Mouse (Mus musculus): ENCODE data around the gene S100a2. TPM values are rescaled to one million over a fixed set of nuclear protein-coding genes. Genes with fewer than 3 reads are reported as not detected.

The S100a2 gene
- polyA plus RNA-seq (2014; fragmentation: Nextera tagmentation; extraction: Ambion mirVana) = not detected in 2 replicates

DNA sequence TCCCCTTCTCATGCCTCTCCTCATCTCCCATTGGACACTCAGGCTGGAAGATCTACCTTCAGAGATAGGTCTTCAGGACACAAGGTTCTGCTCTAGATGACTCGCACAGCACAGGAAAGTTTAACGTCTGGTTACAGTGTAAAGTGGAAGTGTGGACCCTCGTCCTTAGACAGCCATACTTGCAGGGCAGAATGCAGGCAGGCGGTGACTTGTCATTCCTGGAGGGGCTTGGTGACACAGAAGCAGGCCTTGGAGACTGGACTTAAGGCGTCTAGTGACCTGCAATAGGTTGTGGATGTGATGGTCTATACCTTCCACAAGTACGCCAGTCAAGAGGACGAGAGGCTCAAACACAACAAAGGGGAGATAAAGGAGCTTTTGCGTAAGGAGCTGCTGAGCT lies at the start of gene S100a2:
Gene S100a2, plus strand, starts transcription at position 301 of the 400 bp plus-strand sequence.
- ATAC-seq (ENCODE audit: low read depth) (no peak), DNase-seq (ENCODE audit: low spot score) (no peak)
- WGBS = 82% methylated on average over 8 of the region's 8 CpGs
- no peaks in the 10 kb centered on the region for H3K4me1 ChIP-seq (ENCODE audit: control insufficient read depth, insufficient read depth, low read length)
- H3K27me3 ChIP-seq (replicated peaks; ENCODE audit: control insufficient read depth, insufficient read depth, low read length) = no peaks in the 10 kb centered on the region
- H3K36me3 ChIP-seq (ENCODE audit: control insufficient read depth, insufficient read depth, low read length) = no peaks in the 10 kb centered on the region
- H3K4me2 ChIP-seq (ENCODE audit: low read depth, low read length) = no peak within 1 kb of the TSS
- H3K27ac ChIP-seq (replicated peaks; ENCODE audit: low read depth, low read length) = no peak within 1 kb of the TSS
- no peaks in the 10 kb centered on the region for H3K9me3 ChIP-seq (ENCODE audit: control insufficient read depth, low read length)
- no peak within 1 kb of the TSS for H3K9ac ChIP-seq (ENCODE audit: low read depth, low read length)
- no peak within 1 kb of the TSS for H3K4me3 ChIP-seq (ENCODE audit: low read depth, low read length)

DNA sequence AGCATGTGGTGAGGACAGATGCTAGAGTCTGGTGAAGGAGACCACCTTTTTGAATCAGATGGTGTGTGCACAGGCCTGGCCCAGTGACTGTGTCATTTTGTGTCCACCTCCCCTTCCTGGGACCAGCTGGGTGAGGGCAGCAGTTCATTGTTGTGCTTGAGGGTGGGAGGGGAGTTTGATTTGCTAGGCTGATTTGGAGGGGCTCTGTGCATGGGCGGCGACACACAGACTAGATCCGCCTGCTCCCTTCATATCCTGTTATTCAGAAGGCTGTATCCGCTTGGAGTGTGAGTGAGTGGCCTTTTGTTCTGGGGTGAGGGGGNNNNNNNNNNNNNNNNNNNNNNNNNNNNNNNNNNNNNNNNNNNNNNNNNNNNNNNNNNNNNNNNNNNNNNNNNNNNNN lies 49.1 kb upstream of the S100a2 start:
- H3K4me2 ChIP-seq (ENCODE audit: low read depth, low read length) = no peak overlapping the region
- whole genome bisulfite sequencing = 47% methylated on average over 4 of the region's 4 CpGs
- peaks cover 3% of the 10 kb centered on the region; the same call in 1 of the 2 replicates for H3K4me1 ChIP-seq (ENCODE audit: control insufficient read depth, insufficient read depth, low read length)
- H3K36me3 ChIP-seq (ENCODE audit: control insufficient read depth, insufficient read depth, low read length) = no peaks in the 10 kb centered on the region
- H3K9ac ChIP-seq (ENCODE audit: low read depth, low read length) = peak overlapping the region; percentile 50; the same call in 1 of the 2 replicates
- H3K27me3 ChIP-seq (replicated peaks; ENCODE audit: control insufficient read depth, insufficient read depth, low read length) = no peaks in the 10 kb centered on the region
- no peak overlapping the region for H3K4me3 ChIP-seq (ENCODE audit: low read depth, low read length)
- peak overlapping the region; percentile 16 for H3K27ac ChIP-seq (replicated peaks; ENCODE audit: low read depth, low read length)
- ATAC-seq (ENCODE audit: low read depth) (peak; percentile 11; the same call in 1 of the 2 replicates), DNase-seq (ENCODE audit: low spot score) (peak; percentile 41)
- H3K9me3 ChIP-seq (ENCODE audit: control insufficient read depth, low read length) = no peaks in the 10 kb centered on the region

DNA sequence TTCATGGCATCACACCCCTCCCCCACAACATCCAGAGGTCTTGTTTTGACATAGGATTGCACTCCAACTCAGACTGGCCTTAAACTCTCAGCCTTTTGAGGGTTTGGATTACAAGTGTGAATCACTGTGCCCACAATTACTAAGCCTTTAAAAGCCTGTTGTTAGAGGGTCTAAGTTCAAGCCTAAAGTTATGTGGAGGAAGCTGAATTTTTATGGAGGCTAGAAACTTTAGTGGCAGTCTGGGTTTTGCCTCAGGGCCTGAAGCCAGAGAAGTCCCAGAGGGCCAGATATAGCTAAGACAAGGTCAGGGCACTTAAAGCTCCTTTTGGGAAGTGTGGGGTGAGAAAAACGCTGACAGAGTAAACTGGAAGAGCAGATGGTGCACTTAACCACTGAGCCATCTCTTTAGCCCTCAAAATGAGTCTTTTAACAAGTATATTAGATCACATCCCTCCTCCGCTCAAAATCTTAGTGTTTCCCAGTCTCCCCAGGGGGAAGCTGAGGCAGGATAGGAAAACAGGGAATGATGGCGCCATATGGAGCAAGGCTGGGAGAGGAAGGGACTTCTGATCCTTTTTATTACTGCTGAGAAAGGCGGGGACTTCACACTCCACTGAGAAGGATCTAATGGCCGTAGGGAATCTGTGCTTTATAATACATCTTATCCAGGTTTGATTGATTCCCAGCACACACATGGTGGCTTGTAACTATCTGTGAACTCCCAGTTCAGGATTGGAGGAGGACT lies 40.2 kb upstream of the S100a2 start:
- Histone ChIP-seq H3K4me1 (ENCODE audit: control insufficient read depth, insufficient read depth, low read length) (no peaks in the 10 kb centered on the region), H3K27ac (replicated peaks; ENCODE audit: low read depth, low read length) (no peak overlapping the region), H3K4me3 (ENCODE audit: low read depth, low read length) (no peak overlapping the region), H3K4me2 (ENCODE audit: low read depth, low read length) (no peak overlapping the region), H3K9ac (ENCODE audit: low read depth, low read length) (no peak overlapping the region), H3K36me3 (ENCODE audit: control insufficient read depth, insufficient read depth, low read length) (no peaks in the 10 kb centered on the region), H3K9me3 (ENCODE audit: control insufficient read depth, low read length) (no peaks in the 10 kb centered on the region), H3K27me3 (replicated peaks; ENCODE audit: control insufficient read depth, insufficient read depth, low read length) (no peaks in the 10 kb centered on the region)
- DNase-seq (ENCODE audit: low spot score) = peak; percentile 53
- WGBS = 55% methylated on average over 5 of the region's 5 CpGs
- ATAC-seq (ENCODE audit: low read depth) = no peak

DNA sequence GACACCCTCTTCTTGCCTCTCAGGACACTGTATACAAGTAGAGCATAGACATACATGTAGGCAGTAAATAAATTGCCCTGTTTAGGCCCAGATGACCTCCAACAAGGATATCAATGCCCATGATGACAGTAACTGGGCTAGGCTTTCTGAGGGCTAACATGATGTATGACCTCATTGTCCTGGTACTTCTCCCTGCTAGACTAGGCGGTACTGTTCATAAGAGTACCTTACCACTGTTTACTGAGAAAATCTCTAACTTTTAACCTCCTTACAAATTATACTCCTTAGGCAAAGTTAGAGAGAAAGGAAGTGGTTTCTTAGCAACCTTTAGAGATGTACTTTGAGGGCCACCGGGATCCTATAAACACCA lies 39.6 kb upstream of the S100a2 start:
- no peak for ATAC-seq (ENCODE audit: low read depth)
- WGBS = 84% methylated on average over 2 of the region's 2 CpGs

DNA sequence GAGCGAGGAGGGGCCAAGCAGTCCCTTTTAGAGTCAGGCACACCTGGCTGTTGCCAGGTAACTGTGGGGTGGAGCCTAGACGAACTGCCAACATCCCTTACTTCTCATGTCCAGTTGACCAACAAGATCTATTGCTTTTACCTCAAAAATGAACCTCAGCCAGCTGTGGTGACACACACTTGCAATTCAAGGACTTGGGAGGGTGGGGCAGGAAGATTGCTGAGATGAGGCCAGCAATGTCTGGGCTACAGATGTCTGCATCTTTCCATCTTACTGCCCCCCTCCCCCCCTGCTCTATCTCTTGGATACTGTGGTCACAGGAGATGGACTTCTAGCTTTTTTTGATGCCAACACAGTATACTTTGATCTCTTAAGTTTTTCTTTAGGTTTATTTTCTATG lies 37.8 kb upstream of the S100a2 start:
- Histone ChIP-seq H3K4me3 (ENCODE audit: low read depth, low read length) (no peak overlapping the region), H3K4me2 (ENCODE audit: low read depth, low read length) (no peak overlapping the region), H3K4me1 (ENCODE audit: control insufficient read depth, insufficient read depth, low read length) (no peaks in the 10 kb centered on the region), H3K36me3 (ENCODE audit: control insufficient read depth, insufficient read depth, low read length) (no peaks in the 10 kb centered on the region), H3K9me3 (ENCODE audit: control insufficient read depth, low read length) (no peaks in the 10 kb centered on the region), H3K27ac (replicated peaks; ENCODE audit: low read depth, low read length) (no peak overlapping the region), H3K27me3 (replicated peaks; ENCODE audit: control insufficient read depth, insufficient read depth, low read length) (no peaks in the 10 kb centered on the region), H3K9ac (ENCODE audit: low read depth, low read length) (no peak overlapping the region)
- DNase-seq (ENCODE audit: low spot score) (no peak), ATAC-seq (ENCODE audit: low read depth) (no peak)
- WGBS = 81% methylated on average over 2 of the region's 2 CpGs

More for the DNA sequence above, 39.6 kb upstream of the S100a2 start:
- Histone ChIP-seq H3K27ac (replicated peaks; ENCODE audit: low read depth, low read length) (no peak overlapping the region), H3K9me3 (ENCODE audit: control insufficient read depth, low read length) (no peaks in the 10 kb centered on the region), H3K4me3 (ENCODE audit: low read depth, low read length) (no peak overlapping the region), H3K4me1 (ENCODE audit: control insufficient read depth, insufficient read depth, low read length) (no peaks in the 10 kb centered on the region), H3K9ac (ENCODE audit: low read depth, low read length) (no peak overlapping the region), H3K27me3 (replicated peaks; ENCODE audit: control insufficient read depth, insufficient read depth, low read length) (no peaks in the 10 kb centered on the region), H3K36me3 (ENCODE audit: control insufficient read depth, insufficient read depth, low read length) (no peaks in the 10 kb centered on the region), H3K4me2 (ENCODE audit: low read depth, low read length) (no peak overlapping the region)
- no peak for DNase-seq (ENCODE audit: low spot score)

DNA sequence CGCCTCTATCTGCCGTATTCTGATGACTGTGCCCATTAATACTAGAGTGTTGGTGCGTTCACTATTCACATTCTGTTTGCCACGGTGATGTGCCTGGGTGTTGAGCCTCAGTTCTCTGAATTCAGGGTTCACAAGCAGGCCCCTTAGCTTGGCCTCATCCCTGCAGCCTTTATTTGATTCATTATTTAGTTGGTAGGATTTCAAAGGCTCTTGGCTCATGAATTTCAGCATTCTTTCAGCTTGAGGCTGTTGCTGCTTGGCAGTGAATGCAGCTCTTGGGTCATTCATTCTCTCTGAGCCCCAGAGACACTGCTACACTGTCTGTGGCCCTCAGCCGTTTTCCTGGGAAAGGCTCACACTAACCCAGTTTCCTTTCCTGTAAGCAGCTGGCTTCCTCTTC lies 34.1 kb upstream of the S100a2 start:
- no peaks in the 10 kb centered on the region for H3K9me3 ChIP-seq (ENCODE audit: control insufficient read depth, low read length)
- WGBS = 56% methylated on average over 5 of the region's 5 CpGs
- H3K4me2 ChIP-seq (ENCODE audit: low read depth, low read length) = no peak overlapping the region
- DNase-seq (ENCODE audit: low spot score) = peak; percentile 65
- H3K9ac ChIP-seq (ENCODE audit: low read depth, low read length) = no peak overlapping the region
- peak; percentile 30; the same call in 1 of the 2 replicates for ATAC-seq (ENCODE audit: low read depth)
- no peaks in the 10 kb centered on the region for H3K4me1 ChIP-seq (ENCODE audit: control insufficient read depth, insufficient read depth, low read length)
- no peak overlapping the region for H3K4me3 ChIP-seq (ENCODE audit: low read depth, low read length)
- no peaks in the 10 kb centered on the region for H3K27me3 ChIP-seq (replicated peaks; ENCODE audit: control insufficient read depth, insufficient read depth, low read length)
- H3K36me3 ChIP-seq (ENCODE audit: control insufficient read depth, insufficient read depth, low read length) = no peaks in the 10 kb centered on the region
- no peak overlapping the region for H3K27ac ChIP-seq (replicated peaks; ENCODE audit: low read depth, low read length)

DNA sequence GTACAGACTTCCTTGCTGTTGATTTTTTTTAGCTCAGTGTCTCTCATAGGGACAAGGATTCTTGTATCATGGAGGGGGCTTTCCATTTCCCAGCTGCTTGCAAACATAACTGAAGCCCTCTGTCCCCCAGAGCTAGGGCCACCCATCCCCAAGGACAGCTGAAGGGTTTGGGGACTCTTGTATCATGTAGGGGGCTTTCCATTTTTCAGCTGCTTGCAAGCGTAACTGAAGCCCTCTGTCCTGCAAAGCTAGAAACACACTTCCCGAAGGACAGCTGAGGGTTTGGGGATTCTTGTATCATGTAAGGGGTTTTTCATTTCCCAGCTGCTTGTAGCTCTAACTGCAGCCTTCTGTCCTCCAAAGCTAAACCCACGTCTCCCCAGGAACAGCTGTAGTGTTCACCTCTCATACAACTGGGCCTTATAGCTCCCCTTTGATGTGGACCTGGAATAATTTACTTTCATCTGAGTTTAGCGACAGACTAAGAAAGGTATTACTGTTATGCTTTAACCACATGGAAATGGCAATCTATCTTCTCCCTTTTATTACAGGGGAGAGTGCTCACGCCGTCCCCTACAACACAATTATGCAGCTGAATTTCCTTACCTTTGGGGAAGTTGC lies 29.9 kb upstream of the S100a2 start, which contains the start of gene S100a3:
Gene S100a3, plus strand, starts transcription at position 571 of the 621 bp plus-strand sequence.
- 62% methylated on average over 6 of the region's 6 CpGs for WGBS
- H3K4me3 ChIP-seq (ENCODE audit: low read depth, low read length) = no peak within 1 kb of the TSS
- no peak within 1 kb of the TSS for H3K27ac ChIP-seq (replicated peaks; ENCODE audit: low read depth, low read length)
- no peaks in the 10 kb centered on the region for H3K27me3 ChIP-seq (replicated peaks; ENCODE audit: control insufficient read depth, insufficient read depth, low read length)
- DNase-seq (ENCODE audit: low spot score) (peak; percentile 62), ATAC-seq (ENCODE audit: low read depth) (peak; percentile 72; the same call in 1 of the 2 replicates)
- no peaks in the 10 kb centered on the region for H3K36me3 ChIP-seq (ENCODE audit: control insufficient read depth, insufficient read depth, low read length)
- H3K9me3 ChIP-seq (ENCODE audit: control insufficient read depth, low read length) = no peaks in the 10 kb centered on the region
- H3K4me2 ChIP-seq (ENCODE audit: low read depth, low read length) = no peak within 1 kb of the TSS
- no peaks in the 10 kb centered on the region for H3K4me1 ChIP-seq (ENCODE audit: control insufficient read depth, insufficient read depth, low read length)
- H3K9ac ChIP-seq (ENCODE audit: low read depth, low read length) = no peak within 1 kb of the TSS

DNA sequence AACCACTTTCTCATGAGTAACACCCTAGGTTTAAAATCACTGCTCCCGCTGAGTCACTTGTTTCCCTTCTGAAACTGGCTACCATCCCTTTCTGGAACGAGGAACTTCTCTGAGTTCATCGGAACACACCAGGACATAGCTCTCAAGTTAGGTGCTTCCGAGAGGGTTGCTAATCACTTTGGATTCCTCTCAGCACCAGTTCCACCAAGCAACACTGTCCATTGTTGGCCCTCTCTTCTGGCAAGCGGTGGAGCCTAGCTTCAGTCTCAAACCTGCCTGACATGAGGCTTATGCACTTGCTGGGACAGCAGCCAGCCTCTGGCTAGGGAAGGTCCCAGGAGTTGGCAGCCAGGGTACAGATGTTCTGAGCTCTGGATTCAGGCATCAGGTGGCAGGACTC lies 15.4 kb upstream of the S100a2 start:
- WGBS = 87% methylated on average over 5 of the region's 5 CpGs
- Histone ChIP-seq H3K27me3 (replicated peaks; ENCODE audit: control insufficient read depth, insufficient read depth, low read length) (no peaks in the 10 kb centered on the region), H3K9me3 (ENCODE audit: control insufficient read depth, low read length) (no peaks in the 10 kb centered on the region), H3K4me2 (ENCODE audit: low read depth, low read length) (no peak overlapping the region), H3K36me3 (ENCODE audit: control insufficient read depth, insufficient read depth, low read length) (no peaks in the 10 kb centered on the region), H3K4me3 (ENCODE audit: low read depth, low read length) (no peak overlapping the region), H3K27ac (replicated peaks; ENCODE audit: low read depth, low read length) (no peak overlapping the region), H3K4me1 (ENCODE audit: control insufficient read depth, insufficient read depth, low read length) (peaks cover 5% of the 10 kb centered on the region), H3K9ac (ENCODE audit: low read depth, low read length) (no peak overlapping the region)
- DNase-seq (ENCODE audit: low spot score) (no peak), ATAC-seq (ENCODE audit: low read depth) (no peak)
